Mouse (Mus musculus) retina, postnatal 7 days (tissue): ENCODE data around the gene Htra3.

ENCODE experiments used
- DNase-seq: peaks from one replicate; pipeline ENCODE4 v3.0.0-alpha.2; 2012; ENCODE audit warnings: low read depth, low spot score

Htra3 gene

GRCm38 (mm10) chr5:35616943-35617342 is 62.6 kb downstream of the Htra3 start:
- no peak for DNase-seq

- DNase-seq, result no peak
Observed at GRCm38 (mm10) chr5:35612722-35613121, 66.9 kb downstream of the Htra3 start.

- DNase-seq, result no peak
Observed at GRCm38 (mm10) chr5:35611900-35612299, 67.7 kb downstream of the Htra3 start.

GRCm38 (mm10) chr5:35611170-35611569 is 68.4 kb downstream of the Htra3 start:
- no peak for DNase-seq

GRCm38 (mm10) chr5:35610381-35610780 is 69.2 kb downstream of the Htra3 start:
- no peak for DNase-seq

GRCm38 (mm10) chr5:35609971-35610370 is 69.6 kb downstream of the Htra3 start:
- no peak for DNase-seq

GRCm38 (mm10) chr5:35609381-35609780 is 70.2 kb downstream of the Htra3 start:
- DNase-seq, result no peak

- DNase-seq, result no peak
Observed at GRCm38 (mm10) chr5:35608559-35608958, 71.0 kb downstream of the Htra3 start.

GRCm38 (mm10) chr5:35607784-35608183 is 71.8 kb downstream of the Htra3 start:
- DNase-seq, result no peak

- no peak for DNase-seq
Observed at GRCm38 (mm10) chr5:35606800-35607199, 72.8 kb downstream of the Htra3 start.

GRCm38 (mm10) chr5:35605355-35605754 is 74.2 kb downstream of the Htra3 start:
- no peak for DNase-seq
